Mouse (Mus musculus) cortical plate, adult 2 months (tissue): Measurements from ENCODE around the gene Lpgat1.

Experiments used
- CTCF ChIP-seq: fragments of 200-500 bp; IDR thresholded peaks from 2 replicates; pipeline ENCODE4 v1.5.1; 2011; ENCODE audit warnings: mild to moderate bottlenecking, control low read depth, low read length; ENCODE audit not compliant: insufficient read depth; ENCODE audit errors: extremely low read depth
- POLR2A ChIP-seq: fragments of 200-500 bp; IDR thresholded peaks from 2 replicates; pipeline ENCODE4 v1.6.1; 2011; ENCODE audit warnings: mild to moderate bottlenecking, low read length, control low read depth; ENCODE audit not compliant: insufficient read depth; ENCODE audit errors: extremely low read depth

- TF ChIP-seq CTCF (no peak), POLR2A (no peak)
Observed at GRCm38 (mm10) chr1:191722706-191723105, 5.1 kb downstream of the Lpgat1 start.
